Mouse (Mus musculus): ENCODE results near the gene Cpd.

GRCm38 (mm10) chr11:76845275-76845980, 1.4 kb downstream of the Cpd start:
- TF ChIP-seq CTCF (IDR thresholded peaks at IDR 0.05; ENCODE audit: low read depth, low read length) (no peak), POLR2A (IDR thresholded peaks at IDR 0.05; ENCODE audit: extremely low read depth, insufficient read depth, low read length) (no peak)
